Mouse (Mus musculus) stomach, embryonic 16.5 days (tissue): ENCODE measurements around the gene Lgals3bp. TPM values are rescaled to one million over a fixed set of nuclear protein-coding genes. Genes with fewer than 3 reads are reported as not detected.

Source experiments
- ATAC-seq: fragments of 200-750 bp; cut with Nextera tagmentation; 2 replicates; pipeline ENCODE4 v1.8.0; 2017; ENCODE audit warnings: moderate number of reproducible peaks, moderate TSS enrichment; ENCODE audit not compliant: insufficient read depth, low FRiP score
- H3K27ac ChIP-seq: fragments of 300-500 bp; sonication (generic); 2 replicates; pipeline ENCODE4 v1.5.1; 2014; ENCODE audit warnings: low read length
- H3K27me3 ChIP-seq: fragments of 300-500 bp; sonication (generic); 2 replicates; pipeline ENCODE4 v1.6.1; 2014; ENCODE audit warnings: low read length, control low read depth, mixed read lengths; ENCODE audit not compliant: control insufficient read depth, insufficient read depth
- H3K36me3 ChIP-seq: fragments of 300-500 bp; sonication (generic); 2 replicates; pipeline ENCODE4 v1.6.1; 2014; ENCODE audit warnings: low read length; ENCODE audit not compliant: control insufficient read depth, insufficient read depth
- H3K4me1 ChIP-seq: fragments of 300-500 bp; sonication (generic); 2 replicates; pipeline ENCODE4 v1.6.1; 2014; ENCODE audit warnings: low read length, control low read depth, mixed read lengths; ENCODE audit not compliant: control insufficient read depth, insufficient read depth
- H3K4me2 ChIP-seq: fragments of 300-500 bp; sonication (generic); 2 replicates; pipeline ENCODE4 v1.6.1; 2014; ENCODE audit warnings: low read depth, low read length, mixed read lengths
- H3K4me3 ChIP-seq: fragments of 300-500 bp; sonication (generic); replicated peaks from 2 replicates; pipeline ENCODE4 v1.5.1; 2014; ENCODE audit warnings: mild to moderate bottlenecking, low read length
- H3K9ac ChIP-seq: fragments of 300-500 bp; sonication (generic); 2 replicates; pipeline ENCODE4 v1.6.1; 2014; ENCODE audit warnings: low read length
- H3K9me3 ChIP-seq: fragments of 300-500 bp; sonication (generic); replicated peaks from 2 replicates; pipeline ENCODE4 v1.6.1; 2016; ENCODE audit warnings: low read length, control low read depth; ENCODE audit not compliant: control insufficient read depth
- WGBS: fragments of 180-500 bp; shearing (Covaris S2); extraction: QIAGEN DNeasy Blood & Tissue Kit; methylation state at CpG from one replicate; pipeline ENCODE4 v1.1.7; 2014; 5-methylcytosine and 5-hydroxymethylcytosine counted together
- polyA plus RNA-seq: library from polyadenylated mRNA; unstranded; fragments of >200 nt; fragmentation: Nextera tagmentation; extraction: Ambion mirVana; gene quantifications from 2 replicates; pipeline ENCODE4 v1.2.1, GENCODE M21; 2015

Lgals3bp gene
- polyA plus RNA-seq, 1 experiment from 2014 or later: 59.8 TPM

DNA sequence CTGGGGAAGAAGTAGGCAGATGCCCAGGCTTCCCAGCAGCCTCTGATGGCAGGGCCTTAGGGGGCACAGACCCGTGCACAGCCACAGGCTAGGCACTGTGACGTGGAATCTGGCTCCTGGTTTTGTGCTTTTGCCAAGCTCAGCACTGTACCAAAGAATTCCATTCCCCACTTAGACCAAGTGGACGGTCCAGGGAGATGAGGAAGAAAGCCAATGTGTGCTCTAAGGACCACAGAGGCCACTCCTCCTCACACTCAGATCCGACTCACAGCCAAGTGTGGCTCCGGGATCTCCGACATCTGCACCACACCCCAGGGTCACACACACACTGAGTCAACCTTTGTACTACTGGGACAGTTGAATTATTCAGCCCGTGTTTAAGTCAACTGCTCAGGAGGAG, 14.2 kb upstream of the Lgals3bp start:
- peak; percentile 10; the same call in 1 of the 2 replicates for ATAC-seq
- WGBS: 71% methylated on average over 7 of the region's 7 CpGs
- Histone ChIP-seq H3K9ac (0 out of 2 replicates have a peak overlapping the region, but pooled peaks have one; percentile 0), H3K36me3 (peaks cover 3% of the 10 kb centered on the region; the same call in 1 of the 2 replicates), H3K27me3 (no peaks in the 10 kb centered on the region), H3K27ac (peak overlapping the region; percentile 51; the same call in 1 of the 2 replicates), H3K4me3 (no peak overlapping the region), H3K4me1 (peaks cover 20% of the 10 kb centered on the region), H3K9me3 (no peaks in the 10 kb centered on the region), H3K4me2 (no peak overlapping the region)

DNA sequence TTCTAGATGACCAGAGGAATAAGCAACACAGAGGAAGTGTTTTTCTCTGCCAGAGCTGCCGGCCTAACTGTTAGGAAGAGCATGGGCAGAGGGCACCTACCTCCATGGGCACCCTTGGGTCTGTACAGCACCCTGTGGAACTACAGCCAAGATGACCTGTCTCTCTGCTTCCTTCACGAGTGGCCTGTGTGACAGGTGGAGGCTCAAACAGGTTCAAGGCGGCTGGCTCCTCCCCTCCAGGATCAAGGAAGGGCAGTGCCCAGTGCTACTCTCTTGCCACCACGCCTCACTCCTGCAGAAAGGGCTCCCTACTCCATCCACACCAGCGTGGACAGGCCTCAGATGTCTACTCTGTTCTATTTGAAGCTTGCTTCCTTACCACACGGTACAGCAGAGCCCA, 13.7 kb upstream of the Lgals3bp start:
- H3K4me3 ChIP-seq: no peak overlapping the region
- no peaks in the 10 kb centered on the region for H3K9me3 ChIP-seq
- H3K27me3 ChIP-seq: no peaks in the 10 kb centered on the region
- H3K4me2 ChIP-seq: peak overlapping the region; percentile 11; the same call in 1 of the 2 replicates
- 0 out of 2 replicates have a peak overlapping the region, but pooled peaks have one; percentile 51 for H3K27ac ChIP-seq
- WGBS: 79% methylated on average over 6 of the region's 6 CpGs
- peaks cover 5% of the 10 kb centered on the region for H3K36me3 ChIP-seq
- no peak for ATAC-seq
- H3K4me1 ChIP-seq: peaks cover 20% of the 10 kb centered on the region
- H3K9ac ChIP-seq: 0 out of 2 replicates have a peak overlapping the region, but pooled peaks have one; percentile 0

DNA sequence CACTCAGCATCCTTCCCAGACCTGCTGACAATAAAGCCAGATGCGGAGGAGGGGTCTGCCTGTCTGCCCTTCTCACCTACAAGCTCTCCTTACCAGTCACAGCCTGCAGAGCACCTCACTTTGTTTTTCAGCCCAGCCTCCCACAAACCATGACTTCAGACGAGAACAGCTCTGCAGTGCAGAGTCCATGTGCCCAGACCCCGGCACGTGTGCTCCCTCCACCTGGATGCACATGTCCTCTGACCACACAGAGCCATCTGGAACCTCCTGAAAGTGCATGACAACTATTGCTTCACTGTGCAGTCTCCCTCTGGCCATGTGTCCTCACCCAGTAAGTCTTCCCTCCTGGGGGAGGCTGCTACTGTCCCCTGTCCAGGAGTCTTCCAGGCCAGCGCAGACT, 12.4 kb upstream of the Lgals3bp start:
- H3K27ac ChIP-seq: no peak overlapping the region
- no peaks in the 10 kb centered on the region for H3K9me3 ChIP-seq
- WGBS: 90% methylated on average over 5 of the region's 5 CpGs
- no peak for ATAC-seq
- no peak overlapping the region for H3K4me2 ChIP-seq
- H3K27me3 ChIP-seq: no peaks in the 10 kb centered on the region
- H3K4me3 ChIP-seq: no peak overlapping the region
- peaks cover 17% of the 10 kb centered on the region for H3K4me1 ChIP-seq
- no peak overlapping the region for H3K9ac ChIP-seq
- peaks cover 12% of the 10 kb centered on the region for H3K36me3 ChIP-seq

DNA sequence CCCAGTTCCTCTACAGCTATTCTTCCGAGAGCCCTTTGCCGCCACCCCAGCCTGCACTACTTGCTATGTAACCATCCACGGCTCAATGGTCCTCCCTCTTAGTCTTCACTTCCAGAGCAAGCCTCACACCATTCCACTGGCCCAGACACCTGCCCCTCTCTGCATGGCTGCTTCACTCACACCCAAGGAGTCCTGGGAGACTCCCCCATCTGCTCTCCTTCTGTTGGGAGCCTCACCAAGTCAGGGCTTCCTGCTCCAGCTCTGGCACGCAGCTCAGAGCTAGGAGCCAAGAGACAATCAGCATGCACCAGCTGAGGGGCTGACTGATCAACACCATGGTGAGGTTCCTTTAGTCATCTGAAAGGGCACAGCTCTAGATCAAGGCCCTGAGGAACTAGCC, 11.2 kb upstream of the Lgals3bp start:
- H3K36me3 ChIP-seq: peaks cover 12% of the 10 kb centered on the region

DNA sequence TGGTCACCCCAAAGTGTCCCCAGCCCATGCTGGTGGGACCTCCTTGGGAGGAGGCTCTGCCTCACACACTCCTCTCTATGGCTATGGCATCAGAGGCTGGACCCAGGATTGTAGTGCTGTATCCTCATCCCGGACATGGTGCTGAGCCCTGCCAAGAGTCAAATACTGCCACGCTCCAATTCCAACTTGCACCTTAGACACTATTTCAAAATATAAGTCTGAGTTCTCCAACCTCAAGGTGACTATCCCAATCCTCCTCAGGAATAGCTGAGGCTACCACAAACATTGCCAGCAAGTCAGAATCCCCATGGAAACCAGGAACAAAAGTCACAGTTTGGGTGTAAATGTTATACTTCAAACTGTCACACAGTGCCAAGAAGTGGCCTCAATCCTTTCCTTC, 10.7 kb upstream of the Lgals3bp start:
- peaks cover 9% of the 10 kb centered on the region for H3K4me1 ChIP-seq
- ATAC-seq: no peak
- H3K4me3 ChIP-seq: no peak overlapping the region
- no peak overlapping the region for H3K4me2 ChIP-seq
- WGBS: 84% methylated on average over 2 of the region's 2 CpGs
- H3K27ac ChIP-seq: no peak overlapping the region
- H3K9ac ChIP-seq: no peak overlapping the region
- H3K27me3 ChIP-seq: no peaks in the 10 kb centered on the region
- no peaks in the 10 kb centered on the region for H3K9me3 ChIP-seq
- H3K36me3 ChIP-seq: peaks cover 12% of the 10 kb centered on the region

More for the DNA sequence above, 11.2 kb upstream of the Lgals3bp start:
- no peak overlapping the region for H3K4me2 ChIP-seq
- 80% methylated on average over 4 of the region's 4 CpGs for WGBS
- peaks cover 13% of the 10 kb centered on the region for H3K4me1 ChIP-seq
- H3K27ac ChIP-seq: no peak overlapping the region
- H3K4me3 ChIP-seq: no peak overlapping the region
- no peak overlapping the region for H3K9ac ChIP-seq
- no peaks in the 10 kb centered on the region for H3K9me3 ChIP-seq
- no peaks in the 10 kb centered on the region for H3K27me3 ChIP-seq
- ATAC-seq: no peak

DNA sequence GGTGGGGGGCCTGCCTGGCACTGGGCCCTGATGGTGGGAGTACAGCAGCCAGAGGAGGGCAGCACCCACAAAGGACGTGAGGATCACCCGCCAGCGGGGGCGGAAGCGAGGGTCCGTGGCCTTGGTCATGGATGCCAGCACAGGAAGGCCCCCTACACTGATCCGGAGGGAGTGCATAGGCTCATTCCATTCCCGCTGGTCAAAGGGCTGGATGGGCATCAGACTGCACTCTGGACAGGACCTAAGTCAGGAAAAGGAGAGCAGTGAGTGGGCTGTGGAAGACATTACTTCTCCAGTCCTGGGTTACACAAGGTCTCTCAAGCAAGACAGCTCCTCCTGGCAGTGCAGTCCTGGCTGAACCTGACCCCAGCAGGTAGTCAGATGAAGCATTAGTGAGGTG, 9.4 kb upstream of the Lgals3bp start:
- Histone ChIP-seq H3K27ac (peak overlapping the region; percentile 26; the same call in 1 of the 2 replicates), H3K4me2 (no peak overlapping the region), H3K4me3 (no peak overlapping the region), H3K4me1 (peaks cover under 1% of the 10 kb centered on the region; the same call in 1 of the 2 replicates), H3K9me3 (no peaks in the 10 kb centered on the region), H3K9ac (no peak overlapping the region), H3K36me3 (peaks cover 12% of the 10 kb centered on the region), H3K27me3 (no peaks in the 10 kb centered on the region)
- WGBS: 93% methylated on average over 8 of the region's 8 CpGs
- ATAC-seq: no peak

DNA sequence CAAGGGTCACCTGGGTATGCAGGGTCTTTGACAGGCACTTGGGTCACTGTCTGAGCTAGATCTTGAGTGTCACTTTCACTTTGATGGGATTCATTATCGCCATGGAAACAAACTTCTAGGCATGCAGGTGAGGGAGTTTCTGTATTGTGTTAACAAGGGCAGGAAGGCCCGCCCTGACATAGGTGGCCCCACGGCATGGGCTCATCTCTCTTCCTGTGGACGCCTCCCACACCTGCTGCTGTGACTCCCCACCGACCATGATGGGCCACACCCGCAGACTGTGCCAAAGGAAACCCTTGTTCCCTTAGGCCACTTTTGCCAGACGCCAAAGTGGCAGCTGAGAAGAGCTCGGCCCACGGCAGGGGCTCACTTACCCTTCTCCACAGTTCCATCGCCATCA, 8.6 kb upstream of the Lgals3bp start:
- Histone ChIP-seq H3K4me1 (no peaks in the 10 kb centered on the region), H3K4me2 (no peak overlapping the region), H3K27me3 (no peaks in the 10 kb centered on the region), H3K9me3 (no peaks in the 10 kb centered on the region), H3K4me3 (no peak overlapping the region), H3K27ac (peak overlapping the region; percentile 67), H3K36me3 (peaks cover 12% of the 10 kb centered on the region), H3K9ac (no peak overlapping the region)
- 81% methylated on average over 10 of the region's 10 CpGs for WGBS
- no peak for ATAC-seq

DNA sequence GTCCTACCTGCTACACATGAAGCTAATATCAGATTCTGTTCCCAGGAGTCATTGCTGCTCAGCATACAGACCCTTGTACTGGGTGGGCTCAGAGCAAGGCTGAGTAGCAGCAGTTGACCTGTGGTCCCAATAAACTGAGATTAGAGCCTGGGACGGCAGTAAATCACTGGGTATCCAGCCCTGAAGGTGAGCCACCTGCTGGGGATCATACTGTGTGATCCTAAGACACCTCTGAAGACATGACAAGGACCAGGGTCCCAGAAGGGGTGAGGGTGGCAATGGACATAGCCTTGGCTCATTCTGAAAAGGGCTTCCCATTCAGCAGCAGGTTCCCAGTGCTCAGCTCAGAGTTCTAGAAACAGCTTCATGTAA, 8.2 kb upstream of the Lgals3bp start:
- H3K27me3 ChIP-seq: no peaks in the 10 kb centered on the region
- 0 out of 2 replicates have a peak, but pooled peaks have one; percentile 23 for ATAC-seq
- peak overlapping the region; percentile 67 for H3K27ac ChIP-seq
- no peak overlapping the region for H3K4me3 ChIP-seq
- no peaks in the 10 kb centered on the region for H3K9me3 ChIP-seq
- no peak overlapping the region for H3K9ac ChIP-seq
- H3K4me1 ChIP-seq: no peaks in the 10 kb centered on the region
- no peak overlapping the region for H3K4me2 ChIP-seq
- 70% methylated on average over 1 of the region's 1 CpGs for WGBS
- peaks cover 12% of the 10 kb centered on the region for H3K36me3 ChIP-seq

DNA sequence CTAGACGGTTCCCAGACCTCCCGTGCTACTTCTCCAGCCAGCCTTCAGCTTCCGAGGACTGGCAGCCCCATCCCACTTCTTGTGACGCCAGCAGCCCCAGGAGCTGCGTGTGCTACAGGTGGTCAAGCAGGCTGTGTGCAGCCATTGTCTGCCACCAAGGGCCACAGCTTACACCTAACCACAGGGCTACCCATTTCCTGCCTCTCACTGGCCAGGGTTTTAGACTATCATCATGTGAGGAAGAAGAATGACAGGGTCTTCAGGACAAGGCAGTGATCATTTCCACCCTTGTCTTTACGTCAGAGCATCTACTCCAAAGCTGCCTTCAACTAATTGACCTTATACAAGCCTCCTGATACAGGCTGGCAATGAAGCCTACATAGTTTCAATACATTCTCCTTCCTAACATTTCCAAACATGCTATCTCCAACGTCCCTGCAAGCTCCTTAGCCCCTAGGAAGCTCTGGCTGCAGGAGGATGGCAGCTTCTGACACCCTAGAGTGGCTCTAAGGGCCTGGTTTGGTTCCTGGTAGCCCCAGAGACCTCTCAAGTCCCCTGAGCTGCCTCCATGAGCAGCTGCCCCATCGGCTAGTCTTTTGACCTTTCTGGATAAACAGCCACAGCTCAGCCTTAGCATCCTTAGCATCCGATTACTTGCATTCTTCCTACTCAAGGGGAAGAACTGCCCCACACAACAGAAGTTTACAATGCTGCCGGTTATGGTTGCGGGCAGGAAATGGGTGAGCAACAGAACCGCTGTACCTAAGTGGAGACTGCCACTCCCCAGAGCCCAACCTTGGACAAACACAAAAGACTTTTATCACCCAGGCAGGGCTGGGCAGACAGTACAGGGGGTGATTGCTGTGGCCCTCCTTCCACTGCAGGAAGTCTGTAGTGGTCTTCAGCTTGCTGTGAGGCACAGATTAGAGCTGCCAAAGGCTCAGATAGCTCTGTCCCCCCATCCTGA, 7.5 kb upstream of the Lgals3bp start:
- Histone ChIP-seq H3K4me2 (peak overlapping the region; percentile 25; the same call in 1 of the 2 replicates), H3K4me3 (no peak overlapping the region), H3K27ac (peak overlapping the region; percentile 67), H3K9me3 (no peaks in the 10 kb centered on the region), H3K27me3 (no peaks in the 10 kb centered on the region), H3K36me3 (peaks cover 12% of the 10 kb centered on the region), H3K4me1 (no peaks in the 10 kb centered on the region), H3K9ac (no peak overlapping the region)
- ATAC-seq: peak; percentile 74
- 58% methylated on average over 12 of the region's 12 CpGs for WGBS
